Mouse (Mus musculus) CH12.LX (cell line): ENCODE data around the gene Nagpa. TPM values are rescaled to one million over a fixed set of nuclear protein-coding genes. Genes with fewer than 3 reads are reported as not detected.

Source experiments
- DNase-seq: peaks from one replicate; pipeline ENCODE4 v3.0.0-alpha.2; 2013; ENCODE audit errors: extremely low read depth
- H3K27ac ChIP-seq: 2 replicates; pipeline ENCODE4 v1.5.1; 2012; ENCODE audit warnings: low read depth, mild to moderate bottlenecking, control low read depth, moderate library complexity; ENCODE audit not compliant: insufficient read depth
- H3K27me3 ChIP-seq: replicated peaks from 2 replicates; pipeline ENCODE3; 2012; ENCODE audit warnings: inconsistent platforms
- H3K36me3 ChIP-seq, 2 experiments: replicated peaks in 1 of 2; 2 replicates each; pipeline versions ENCODE3 to v1.6.1; 2012; ENCODE audit warnings: inconsistent platforms in 1 of 2, low read length in 1 of 2, mild to moderate bottlenecking in 1 of 2, mixed read lengths in 1 of 2, moderate library complexity in 1 of 2; ENCODE audit not compliant: control insufficient read depth in 1 of 2, insufficient read depth in 1 of 2
- H3K4me1 ChIP-seq, 2 experiments: 2 replicates each; pipeline ENCODE4 v1.6.1; 2012; ENCODE audit warnings: inconsistent platforms in 1 of 2, moderate library complexity in 1 of 2; ENCODE audit not compliant: insufficient read depth in 2 of 2, control insufficient read depth in 1 of 2
- H3K4me2 ChIP-seq: 2 replicates; pipeline ENCODE4 v1.6.1; 2012; ENCODE audit warnings: low read depth, mild to moderate bottlenecking, control low read depth; ENCODE audit not compliant: poor library complexity, insufficient read depth, severe bottlenecking
- H3K4me3 ChIP-seq, 3 experiments: fragments of 150-350 bp in 1 of 3; sonication (generic) in 1 of 3; replicated peaks in 1 of 3; 2 replicates each; pipeline versions ENCODE3 to v1.5.1; 2011 to 2012; ENCODE audit warnings: low read depth in 2 of 3, low read length in 2 of 3, mild to moderate bottlenecking in 2 of 3, moderate library complexity in 2 of 3, control low read depth in 1 of 3, improper control_type of control experiment in 1 of 3, inconsistent platforms in 1 of 3, mixed read lengths in 1 of 3; ENCODE audit not compliant: poor library complexity in 1 of 3
- H3K79me2 ChIP-seq: replicated peaks from 2 replicates; pipeline ENCODE4 v1.6.1; 2012; ENCODE audit warnings: mild to moderate bottlenecking, moderate library complexity; ENCODE audit not compliant: control insufficient read depth, poor library complexity, insufficient read depth, severe bottlenecking; ENCODE audit errors: extremely low read depth
- H3K9ac ChIP-seq: 2 replicates; pipeline ENCODE4 v1.6.1; 2012; ENCODE audit warnings: low read depth, mild to moderate bottlenecking, control low read depth, moderate library complexity; ENCODE audit not compliant: insufficient read depth
- H3K9me3 ChIP-seq: replicated peaks from 2 replicates; pipeline ENCODE3; 2012; ENCODE audit warnings: low read length, inconsistent platforms, mixed read lengths
- BHLHE40 ChIP-seq: IDR thresholded peaks from 2 replicates; pipeline ENCODE4 v1.6.1; 2011; ENCODE audit warnings: mild to moderate bottlenecking, low read depth, low read length, improper control_type of control experiment
- CHD1 ChIP-seq: IDR thresholded peaks from 2 replicates; pipeline ENCODE4 v1.6.1; 2012; ENCODE audit warnings: low read depth, low read length, improper control_type of control experiment, inconsistent platforms
- CHD2 ChIP-seq: IDR thresholded peaks from 2 replicates; pipeline ENCODE4 v1.6.1; 2011; ENCODE audit warnings: low read length, improper control_type of control experiment
- CTCF ChIP-seq, 2 experiments: IDR thresholded peaks in 1 of 2; conservative IDR thresholded peaks in 1 of 2; 2 replicates each; pipeline ENCODE4 v1.5.1; 2011 to 2012; ENCODE audit warnings: low read depth in 2 of 2, low read length in 2 of 2, improper control_type of control experiment in 1 of 2, inconsistent platforms in 1 of 2, mild to moderate bottlenecking in 1 of 2, moderate library complexity in 1 of 2
- E2F4 ChIP-seq: IDR thresholded peaks from 2 replicates; pipeline ENCODE4 v1.6.1; 2011; ENCODE audit warnings: low read depth, low read length, improper control_type of control experiment; ENCODE audit not compliant: insufficient replicate concordance
- ELF1 ChIP-seq: IDR thresholded peaks from 2 replicates; pipeline ENCODE4 v1.6.1; 2014; ENCODE audit warnings: low read depth, mild to moderate bottlenecking, inconsistent platforms, low read length, improper control_type of control experiment
- EP300 ChIP-seq: IDR thresholded peaks from 2 replicates; pipeline ENCODE4 v1.6.1; 2011; ENCODE audit warnings: low read length, improper control_type of control experiment
- ETS1 ChIP-seq: conservative IDR thresholded peaks from 2 replicates; pipeline ENCODE4 v1.6.1; 2012; ENCODE audit warnings: low read depth, mild to moderate bottlenecking, inconsistent platforms, low read length, improper control_type of control experiment, moderate library complexity
- HCFC1 ChIP-seq: IDR thresholded peaks from 2 replicates; pipeline ENCODE4 v1.6.1; 2012; ENCODE audit warnings: low read depth, mild to moderate bottlenecking, inconsistent platforms, low read length, improper control_type of control experiment
- IRF4 ChIP-seq: IDR thresholded peaks from 2 replicates; pipeline ENCODE4 v1.6.1; 2014; ENCODE audit warnings: low read depth, mild to moderate bottlenecking, inconsistent platforms, low read length, improper control_type of control experiment
- JUN ChIP-seq: IDR thresholded peaks from 2 replicates; pipeline ENCODE4 v1.6.1; 2011; ENCODE audit warnings: low read depth, mild to moderate bottlenecking, low read length, improper control_type of control experiment, moderate library complexity; ENCODE audit not compliant: insufficient read depth
- JUND ChIP-seq: conservative IDR thresholded peaks from 2 replicates; pipeline ENCODE4 v1.6.1; 2011; ENCODE audit warnings: low read depth, low read length, improper control_type of control experiment
- KAT2A ChIP-seq: IDR thresholded peaks from 2 replicates; pipeline ENCODE4 v1.6.1; 2012; ENCODE audit warnings: low read length, improper control_type of control experiment, inconsistent platforms; ENCODE audit not compliant: insufficient replicate concordance
- MAFK ChIP-seq: IDR thresholded peaks from 2 replicates; pipeline ENCODE4 v1.6.1; 2011; ENCODE audit warnings: low read length, improper control_type of control experiment; ENCODE audit not compliant: insufficient replicate concordance
- MAX ChIP-seq: IDR thresholded peaks from 2 replicates; pipeline ENCODE4 v1.6.1; 2011; ENCODE audit warnings: low read length, improper control_type of control experiment
- MEF2A ChIP-seq: IDR thresholded peaks from 2 replicates; pipeline ENCODE4 v1.6.1; 2014; ENCODE audit warnings: low read depth, mild to moderate bottlenecking, inconsistent platforms, low read length, improper control_type of control experiment, borderline replicate concordance
- MXI1 ChIP-seq: IDR thresholded peaks from 2 replicates; pipeline ENCODE4 v1.6.1; 2011; ENCODE audit warnings: mild to moderate bottlenecking, low read depth, low read length, improper control_type of control experiment
- MYC ChIP-seq: IDR thresholded peaks from 2 replicates; pipeline ENCODE4 v1.6.1; 2011; ENCODE audit warnings: low read depth, mild to moderate bottlenecking, improper control_type of control experiment, low read length
- NELFE ChIP-seq: IDR thresholded peaks from 2 replicates; pipeline ENCODE4 v1.6.1; 2011; ENCODE audit warnings: low read depth, low read length, improper control_type of control experiment
- NRF1 ChIP-seq: IDR thresholded peaks from 2 replicates; pipeline ENCODE4 v1.6.1; 2014; ENCODE audit warnings: low read depth, mild to moderate bottlenecking, inconsistent platforms, low read length, improper control_type of control experiment, moderate library complexity
- PAX5 ChIP-seq: IDR thresholded peaks from 2 replicates; pipeline ENCODE4 v1.6.1; 2012; ENCODE audit warnings: low read length, inconsistent platforms, mixed read lengths
- POLR2A ChIP-seq: IDR thresholded peaks from 2 replicates; pipeline ENCODE4 v1.6.1; 2011; ENCODE audit warnings: low read depth, mild to moderate bottlenecking, improper control_type of control experiment, low read length
- POLR2AphosphoS2 ChIP-seq: IDR thresholded peaks from 2 replicates; pipeline ENCODE4 v1.6.1; 2011; ENCODE audit warnings: low read depth, low read length, improper control_type of control experiment
- RAD21 ChIP-seq: IDR thresholded peaks from 2 replicates; pipeline ENCODE4 v1.6.1; 2011; ENCODE audit warnings: low read depth, mild to moderate bottlenecking, low read length, improper control_type of control experiment, moderate library complexity
- RCOR1 ChIP-seq: conservative IDR thresholded peaks from 2 replicates; pipeline ENCODE4 v1.6.1; 2012; ENCODE audit warnings: low read depth, mild to moderate bottlenecking, inconsistent platforms, low read length, improper control_type of control experiment
- SIN3A ChIP-seq: IDR thresholded peaks from 2 replicates; pipeline ENCODE4 v1.6.1; 2012; ENCODE audit warnings: low read length, improper control_type of control experiment, inconsistent platforms
- SMC3 ChIP-seq: IDR thresholded peaks from 2 replicates; pipeline ENCODE4 v1.6.1; 2011; ENCODE audit warnings: low read depth, low read length, improper control_type of control experiment
- UBTF ChIP-seq: IDR thresholded peaks from 2 replicates; pipeline ENCODE4 v1.6.1; 2012; ENCODE audit warnings: low read depth, mild to moderate bottlenecking, inconsistent platforms, low read length, improper control_type of control experiment, moderate library complexity
- ZC3H11A ChIP-seq: IDR thresholded peaks from 2 replicates; pipeline ENCODE4 v1.6.1; 2012; ENCODE audit warnings: low read depth, mild to moderate bottlenecking, inconsistent platforms, low read length, improper control_type of control experiment
- ZMIZ1 ChIP-seq: IDR thresholded peaks from 2 replicates; pipeline ENCODE4 v1.6.1; 2012; ENCODE audit warnings: low read depth, mild to moderate bottlenecking, inconsistent platforms, low read length, improper control_type of control experiment
- ZNF384 ChIP-seq: IDR thresholded peaks from 2 replicates; pipeline ENCODE4 v1.6.1; 2012; ENCODE audit warnings: low read depth, low read length, improper control_type of control experiment, inconsistent platforms
- dilution Hi-C: fragments of 300-500 bp; cut with MboI; formaldehyde crosslinking; loops from 2 replicates; pipeline ENCODE4 v1.14.3; 2020; ENCODE audit warnings: low sequenced_read_pairs; ENCODE audit not compliant: extremely low pct_unique_long_range_greater_than_20kb, extremely low pct_ligation_motif_present
- in situ Hi-C: fragments of 300-500 bp; cut with MboI; formaldehyde crosslinking; loops from 3 replicates; pipeline ENCODE4 v1.14.3; 2019; ENCODE audit warnings: low sequenced_read_pairs, low pct_ligation_motif_present, low pct_unique_long_range_greater_than_20kb, mixed read lengths
- polyA plus RNA-seq: library from polyadenylated mRNA; unstranded; fragments of >175 nt; gene quantifications from 2 replicates; pipeline ENCODE4 v1.2.1, GENCODE M21; 2012; ENCODE audit warnings: low read depth; ENCODE audit not compliant: insufficient read length
- total RNA-seq, 2 experiments: library from RNA; depleted of rRNA; stranded (reverse); fragments of 300-350 nt in 1 of 2; fragments of >200 nt in 1 of 2; gene quantifications; 2 replicates each; pipeline ENCODE4 v1.2.3; 2012 to 2014

Nagpa gene
- total and polyA plus RNA-seq, 3 experiments = 41.9 to 80.6 (median 50.2) TPM

DNA sequence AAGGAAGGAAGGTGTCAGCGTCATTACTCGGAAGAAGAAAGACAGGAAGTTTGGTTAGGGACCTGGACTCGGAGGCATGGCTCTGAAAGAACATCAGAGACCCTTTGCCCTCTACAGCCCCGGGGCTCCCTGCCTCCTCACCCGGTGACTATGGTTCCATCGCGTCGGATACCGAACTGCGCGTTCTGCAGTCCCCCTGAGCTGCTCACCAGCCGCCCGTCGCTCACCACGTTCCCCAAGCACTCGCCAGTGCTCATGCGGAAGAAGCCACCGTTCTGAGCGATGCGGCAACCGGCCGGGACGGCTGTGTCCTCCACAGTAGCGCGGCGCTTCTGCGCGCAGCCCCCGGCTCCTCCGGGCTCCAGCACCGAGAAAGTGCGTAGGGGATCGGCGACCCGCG lies 612 bp downstream of the Nagpa start:
- no peaks in the 10 kb centered on the region for H3K27me3 ChIP-seq
- H3K79me2 ChIP-seq = no peaks in the 10 kb centered on the region; the same call in 1 of the 2 replicates
- peak overlapping the region; percentile 59 for H3K4me2 ChIP-seq
- H3K27ac ChIP-seq = peak overlapping the region; percentile 12
- H3K4me1 ChIP-seq = peaks cover 6 to 38% of the 10 kb centered on the region in 2 experiments
- peaks cover 35 to 64% of the 10 kb centered on the region in 2 experiments for H3K36me3 ChIP-seq
- H3K9me3 ChIP-seq = no peaks in the 10 kb centered on the region
- peak; percentile 14 for DNase-seq
- dilution Hi-C loops (no loop called here), in situ Hi-C loops (no loop called here)
- H3K4me3 ChIP-seq = peak overlapping the region; percentile 75 to 91 (median 83)
- H3K9ac ChIP-seq = peak overlapping the region; percentile 62
- no peak; the same call in 1 of the 2 replicates for TF ChIP-seq MXI1
- no peak for TF ChIP-seq MAFK
- no peak for TF ChIP-seq HCFC1
- TF ChIP-seq KAT2A = no peak
- TF ChIP-seq CTCF (conservative IDR thresholded peaks at IDR 0.05 in 1 of 2, IDR thresholded peaks at IDR 0.05 in 1 of 2; ENCODE audit: low read depth in 2 of 2, low read length in 2 of 2) = no peak
- no peak for TF ChIP-seq ZNF384
- TF ChIP-seq IRF4 = no peak
- no peak for TF ChIP-seq E2F4
- no peak for TF ChIP-seq MYC
- no peak for TF ChIP-seq NELFE
- no peak for TF ChIP-seq NRF1
- no peak for TF ChIP-seq ZMIZ1
- no peak for TF ChIP-seq MAX
- TF ChIP-seq POLR2A = no peak

- H3K36me3 ChIP-seq = peaks cover 38 to 69% of the 10 kb centered on the region in 2 experiments
- H3K9ac ChIP-seq = peak overlapping the region; percentile 62
- in situ Hi-C loops = no loop called here
- TF ChIP-seq MXI1 (peak; percentile 73), CTCF (conservative IDR thresholded peaks at IDR 0.05 in 1 of 2, IDR thresholded peaks at IDR 0.05 in 1 of 2; ENCODE audit: low read depth in 2 of 2, low read length in 2 of 2) (peak; percentile 40 to 87; a peak in 3 of 4 replicates), ZC3H11A (no peak; the same call in 1 of the 2 replicates), MEF2A (no peak), ZMIZ1 (no peak), HCFC1 (peak; percentile 22; the same call in 1 of the 2 replicates), ETS1 (no peak), ELF1 (peak; percentile 23; the same call in 1 of the 2 replicates), JUN (no peak), UBTF (no peak), NELFE (peak; percentile 44; the same call in 1 of the 2 replicates), IRF4 (peak; percentile 50; the same call in 1 of the 2 replicates), BHLHE40 (0 out of 2 replicates have a peak, but pooled peaks have one; percentile 19), CHD1 (0 out of 2 replicates have a peak, but pooled peaks have one; percentile 32), SMC3 (peak; percentile 85), PAX5 (no peak), CHD2 (no peak), E2F4 (no peak), JUND (peak; percentile 23; the same call in 1 of the 2 replicates), POLR2A (no peak), RCOR1 (no peak), NRF1 (no peak), KAT2A (no peak), MAX (peak; percentile 24; the same call in 1 of the 2 replicates), EP300 (no peak), SIN3A (peak; percentile 98), POLR2AphosphoS2 (no peak), RAD21 (peak; percentile 66)
Observed at GRCm38 (mm10) chr16:5202681-5203080, 1.1 kb downstream of the Nagpa start.

More at GRCm38 (mm10) chr16:5202681-5203080, 1.1 kb downstream of the Nagpa start:
- Histone ChIP-seq H3K4me2 (peak overlapping the region; percentile 59), H3K4me3 (peak overlapping the region; percentile 75 to 91 (median 83)), H3K4me1 (peaks cover 6 to 38% of the 10 kb centered on the region in 2 experiments), H3K79me2 (no peaks in the 10 kb centered on the region; the same call in 1 of the 2 replicates), H3K27me3 (no peaks in the 10 kb centered on the region), H3K27ac (no peak overlapping the region; the same call in 1 of the 2 replicates), H3K9me3 (no peaks in the 10 kb centered on the region)
- dilution Hi-C loops = no loop called here
- DNase-seq = peak; percentile 72
